Mouse (Mus musculus) layer of hippocampus, adult 8-10 months (tissue): ENCODE data around the gene Pola2. TPM values are rescaled to one million over a fixed set of nuclear protein-coding genes. Genes with fewer than 3 reads are reported as not detected.
A peak's percentile ranks its signal among the peaks of the same experiment; 100 is the strongest.

Experiments used
- DNase-seq, 2 experiments: peaks; one replicate each; pipeline ENCODE4 v3.0.0; 2022; ENCODE audit warnings: low spot score in 2 of 2
- total RNA-seq, 4 experiments: library from RNA; stranded (reverse); gene quantifications; 2 replicates each; pipeline ENCODE4 v1.2.4; 2022

Pola2 gene
- total RNA-seq, 4 experiments from 2014 or later, result 4.4 to 8.2 (median 7.1) TPM

DNA sequence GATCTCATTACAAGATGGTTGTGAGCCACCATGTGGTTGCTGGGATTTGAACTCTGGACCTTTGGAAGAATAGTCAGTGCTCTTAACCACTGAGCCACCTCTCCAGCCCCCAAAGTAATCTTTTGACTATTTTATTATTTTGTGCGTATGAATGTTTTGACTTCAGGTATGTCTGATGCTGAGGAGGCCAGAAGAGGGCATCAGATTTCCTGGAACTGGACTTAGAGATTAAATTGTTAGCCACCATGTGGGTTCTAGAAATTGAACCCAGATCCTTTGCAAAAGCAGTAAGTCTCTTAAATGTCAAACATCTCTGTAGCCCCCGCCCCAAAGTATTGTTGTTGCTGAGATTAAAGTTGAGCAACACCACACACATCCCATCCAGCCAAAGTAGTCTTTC lies 1.9 kb upstream of the Pola2 start:
- no peak for DNase-seq

DNA sequence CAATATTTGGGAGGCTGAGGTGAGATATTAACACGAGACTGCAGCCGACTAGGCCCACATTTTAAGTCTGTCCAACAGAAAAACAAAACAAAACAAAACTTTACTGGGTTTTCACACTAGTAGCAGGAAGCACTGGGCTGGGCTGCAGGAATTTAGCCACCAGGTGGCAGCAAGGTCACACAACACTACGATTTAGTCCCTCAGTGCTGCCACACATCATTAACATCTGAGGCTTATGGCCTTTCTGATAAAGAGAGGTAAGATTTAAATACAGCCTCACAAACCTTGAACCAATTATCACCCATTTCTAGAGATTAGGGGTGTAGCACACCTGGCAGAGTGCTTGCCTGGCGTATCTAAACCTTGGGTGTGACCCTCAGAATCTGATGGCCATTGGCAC lies 1.3 kb upstream of the Pola2 start:
- peak; percentile 34 to 69 for DNase-seq

DNA sequence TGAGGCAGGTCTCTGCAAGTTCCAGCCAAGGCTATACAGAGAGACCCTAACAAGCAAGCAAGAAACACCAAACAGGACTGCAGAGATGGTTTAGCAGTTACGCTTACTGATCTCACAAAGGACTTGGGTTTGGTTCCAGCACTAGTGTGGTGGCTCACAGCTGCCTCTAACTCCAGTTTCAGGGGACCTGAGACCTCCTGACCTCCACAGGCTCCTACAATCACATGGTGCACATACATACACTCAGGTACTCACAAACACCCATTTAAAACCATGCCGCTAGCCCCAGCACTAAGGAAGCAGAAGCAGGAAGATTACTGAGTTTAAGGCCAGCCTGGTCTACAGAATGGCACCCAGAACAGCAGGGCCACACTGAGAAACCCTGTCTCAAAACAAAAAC lies 802 bp upstream of the Pola2 start:
- no peak for DNase-seq

DNA sequence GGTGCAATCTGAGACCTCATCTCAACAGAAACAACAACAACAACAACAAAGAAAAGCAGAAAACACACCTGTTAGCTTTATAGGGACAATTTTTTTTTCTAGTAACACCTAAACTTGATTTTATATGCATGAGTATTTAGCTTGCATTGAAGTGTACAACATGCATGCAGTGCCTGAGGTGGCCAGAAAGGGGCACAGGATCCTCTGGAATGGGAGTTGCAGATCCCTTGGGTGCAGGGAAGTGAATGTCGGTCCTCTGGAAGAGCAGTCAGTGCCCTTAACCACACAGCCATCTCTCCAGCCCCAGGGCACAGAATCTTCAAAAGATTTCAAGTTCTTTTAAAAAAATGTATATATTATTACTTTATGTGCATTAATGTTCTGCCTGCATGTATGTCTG lies 1.4 kb downstream of the Pola2 start:
- DNase-seq, result no peak

DNA sequence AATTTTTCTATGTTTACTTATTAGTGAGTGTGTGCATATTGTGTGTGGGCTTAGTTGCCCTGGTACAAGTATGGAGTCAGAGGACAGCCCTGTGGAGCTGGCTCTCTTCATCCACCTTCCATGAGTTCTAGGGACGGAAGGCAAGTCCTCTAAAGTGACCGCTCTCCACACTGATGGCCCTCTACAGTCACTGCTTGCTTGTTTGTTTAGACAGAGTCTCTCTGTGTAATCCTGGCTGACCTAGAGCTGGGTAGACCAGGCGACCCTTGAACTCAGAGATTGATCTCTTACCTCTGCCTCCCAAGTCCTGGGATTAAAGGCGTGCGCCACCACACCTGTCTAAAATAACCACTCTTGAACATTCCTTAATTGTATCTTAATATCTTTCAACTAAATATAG lies 6.6 kb downstream of the Pola2 start:
- no peak for DNase-seq

DNA sequence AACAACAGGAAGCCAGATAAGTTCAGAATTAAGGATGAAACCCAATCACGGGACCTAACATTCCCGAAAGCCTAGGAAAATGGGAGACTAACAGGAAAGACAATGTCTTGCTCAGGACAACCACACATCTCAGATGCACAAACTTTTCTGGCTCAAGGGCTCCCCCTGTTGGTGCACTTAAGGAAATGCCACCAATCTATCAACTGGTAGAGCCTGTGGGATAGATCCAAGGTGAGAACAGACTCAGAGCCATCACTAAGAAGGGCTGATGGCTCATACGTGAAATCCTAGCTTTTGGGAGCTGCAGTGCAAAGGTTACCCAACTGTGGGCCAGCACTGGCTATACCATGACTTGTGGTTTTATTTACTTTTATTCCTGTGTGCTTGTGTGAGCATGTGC lies 7.3 kb downstream of the Pola2 start:
- peak; percentile 39 to 75 for DNase-seq

DNA sequence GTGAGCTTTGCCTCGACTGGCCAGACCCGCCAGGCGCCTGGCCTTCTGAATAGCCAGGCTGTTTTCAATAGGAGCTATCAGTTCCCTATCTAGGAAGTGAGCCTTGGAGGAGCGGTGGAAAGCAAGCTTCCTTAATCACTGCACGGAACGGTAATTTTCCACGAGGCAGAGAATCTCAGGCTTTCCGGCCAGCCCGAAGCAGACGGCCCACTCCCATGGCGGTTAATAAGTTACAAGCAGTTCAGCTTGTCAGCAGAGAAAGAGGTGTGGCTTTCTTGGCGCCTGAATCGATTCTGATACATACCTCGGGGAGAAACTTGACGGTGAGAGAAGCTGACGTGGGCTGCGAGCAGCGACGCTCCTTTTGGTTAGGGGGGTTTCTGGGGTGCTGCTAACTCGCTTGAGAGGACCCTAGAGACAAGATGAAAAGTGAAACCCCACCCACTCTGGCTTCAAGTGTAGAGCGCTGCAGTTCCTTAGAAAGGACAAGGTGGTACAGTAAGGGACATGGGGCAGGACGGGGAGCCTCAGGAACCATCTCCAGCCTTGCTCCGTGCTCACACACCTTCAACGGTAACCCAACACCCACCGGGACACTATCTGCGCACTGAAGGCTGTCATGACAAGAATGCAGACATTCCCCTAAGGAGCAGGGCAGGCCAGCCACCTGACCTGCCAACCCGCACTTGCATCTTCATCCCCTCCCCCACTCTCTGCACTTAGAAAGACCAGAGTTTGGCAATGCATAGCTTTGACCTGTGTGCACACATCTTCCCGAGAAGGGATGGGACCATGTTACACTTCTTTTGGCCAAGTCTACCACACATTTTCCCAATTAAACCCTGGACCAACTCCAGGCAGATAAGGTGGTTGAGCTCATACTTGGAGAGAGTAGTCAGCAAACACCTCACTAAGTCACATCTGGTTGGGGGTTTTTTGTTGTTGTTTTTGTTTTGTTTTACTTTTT lies 8.0 kb downstream of the Pola2 start:
- no peak for DNase-seq

DNA sequence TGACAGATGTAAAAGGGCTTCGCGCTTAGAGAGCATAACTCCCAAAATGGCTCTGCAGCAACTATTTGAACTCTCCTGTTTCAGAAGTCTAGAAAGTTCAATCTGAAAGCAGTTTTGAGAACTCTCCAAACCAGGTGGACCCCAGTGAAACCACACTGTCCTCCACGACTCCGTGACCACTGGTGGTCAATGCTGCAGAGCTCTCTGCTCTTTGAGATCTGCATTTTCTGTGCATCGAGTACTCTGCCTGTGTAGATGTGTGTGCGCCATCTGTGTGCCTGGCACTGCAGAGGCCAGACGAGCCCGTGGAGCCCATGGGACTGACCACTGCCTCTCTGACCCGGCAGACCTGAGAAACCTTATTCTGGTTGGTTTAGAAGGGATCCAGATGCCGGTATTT lies 9.1 kb downstream of the Pola2 start:
- no peak for DNase-seq

DNA sequence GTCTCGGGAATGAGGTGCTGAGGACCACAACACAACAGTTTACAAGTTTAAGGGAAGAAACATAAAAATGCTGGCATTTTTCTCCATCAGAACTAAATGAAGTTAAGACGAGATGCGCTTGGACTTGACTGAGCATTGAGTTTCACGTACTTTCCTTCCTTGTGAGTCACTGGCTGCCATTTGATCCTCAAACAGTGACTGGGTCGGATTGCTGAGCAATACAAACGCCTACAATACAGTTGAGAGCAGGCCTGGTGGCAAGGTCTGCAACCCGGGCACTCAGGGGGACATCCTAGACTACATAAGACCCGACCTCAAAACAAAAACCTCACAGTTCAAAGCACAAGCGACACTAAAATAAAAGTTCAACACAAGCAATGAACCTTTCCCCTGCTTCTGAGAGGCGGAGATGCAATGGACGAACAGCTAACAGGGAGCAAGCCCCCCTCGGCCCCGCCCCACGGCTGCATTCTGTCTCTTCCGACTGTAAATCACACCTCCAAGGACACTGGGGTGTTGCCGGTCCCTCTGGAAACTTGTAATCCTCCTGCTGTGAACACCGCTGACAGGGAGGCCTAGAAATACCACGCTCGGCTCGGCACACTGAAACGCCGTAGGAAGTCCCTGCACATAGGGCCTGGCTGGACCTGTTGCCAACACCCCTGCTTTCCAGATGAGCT lies 9.8 kb downstream of the Pola2 start:
- DNase-seq, result no peak

DNA sequence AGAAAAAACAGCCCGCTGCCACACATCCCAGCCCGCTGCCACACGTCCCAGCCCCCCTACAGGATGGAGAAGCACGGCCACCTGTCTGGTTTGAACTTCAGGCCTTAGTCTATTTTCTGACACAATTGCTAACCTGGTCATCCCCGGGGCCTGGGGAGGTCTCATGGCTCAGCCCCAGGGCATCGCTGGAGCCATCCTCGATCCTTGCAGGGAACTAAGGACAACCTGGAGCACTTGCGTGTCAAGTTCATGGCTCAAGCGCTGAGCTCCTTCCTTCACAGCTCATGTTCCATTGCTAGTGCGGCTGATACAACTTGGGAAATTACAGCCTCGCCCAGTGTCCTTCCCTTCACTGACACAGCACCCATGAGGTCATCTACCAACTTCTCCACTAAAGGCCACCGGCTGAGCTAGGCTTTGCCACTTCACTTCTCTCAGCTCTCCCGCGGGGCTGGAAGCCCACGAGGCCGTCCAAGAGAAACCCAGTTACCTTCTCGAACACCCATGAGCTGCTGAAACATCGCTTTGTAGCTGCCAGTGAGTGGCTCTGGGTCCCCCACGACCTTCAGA lies 10.7 kb downstream of the Pola2 start:
- no peak for DNase-seq

DNA sequence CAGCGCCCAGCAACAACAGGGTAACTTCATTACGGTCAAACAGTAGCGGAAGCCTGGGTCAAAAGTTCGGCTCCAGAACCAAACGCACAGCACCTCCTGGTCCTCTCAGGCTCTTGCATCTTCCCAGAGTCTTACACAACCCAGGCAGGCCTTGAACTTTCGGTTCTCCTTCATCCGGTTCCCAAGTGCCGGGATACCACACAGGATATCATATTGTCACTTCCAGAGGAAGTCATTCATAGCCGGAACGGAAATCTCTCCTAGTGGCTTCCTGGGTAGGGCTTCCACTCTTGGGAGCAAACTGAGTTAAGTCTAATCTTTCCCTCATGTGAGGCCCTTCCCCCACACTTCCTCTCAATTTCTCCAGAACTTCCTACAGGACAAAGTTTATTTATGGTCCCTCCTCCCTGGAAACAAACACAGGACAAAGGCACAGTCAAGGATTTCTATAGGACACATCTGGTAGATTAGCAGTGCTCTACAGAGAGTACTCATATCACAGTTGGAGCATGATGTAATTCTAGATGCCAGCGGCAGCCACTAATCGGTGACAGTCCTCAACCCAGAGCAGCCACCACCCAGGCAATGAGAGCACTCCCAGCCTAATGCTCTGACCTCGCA lies 11.8 kb downstream of the Pola2 start:
- no peak for DNase-seq

DNA sequence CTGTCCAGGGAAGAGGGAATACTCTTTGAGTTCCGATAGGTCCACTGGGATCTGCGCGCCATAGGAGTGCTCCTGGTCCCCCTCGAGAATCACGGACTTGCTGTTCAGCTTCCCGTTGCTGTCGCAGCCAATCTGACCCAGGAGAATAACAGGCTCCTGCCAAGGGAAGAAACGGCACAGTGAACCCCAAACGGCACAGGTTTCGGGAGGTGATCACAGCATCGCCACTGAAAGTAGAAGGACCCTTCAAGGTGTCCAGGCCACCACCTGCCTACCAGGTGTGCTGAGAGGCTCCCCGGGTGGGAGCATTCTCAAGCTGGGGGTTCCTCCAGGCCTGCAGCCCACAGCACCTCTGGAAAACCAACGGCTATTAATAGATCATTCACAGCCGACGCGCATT lies 12.4 kb downstream of the Pola2 start:
- no peak for DNase-seq

DNA sequence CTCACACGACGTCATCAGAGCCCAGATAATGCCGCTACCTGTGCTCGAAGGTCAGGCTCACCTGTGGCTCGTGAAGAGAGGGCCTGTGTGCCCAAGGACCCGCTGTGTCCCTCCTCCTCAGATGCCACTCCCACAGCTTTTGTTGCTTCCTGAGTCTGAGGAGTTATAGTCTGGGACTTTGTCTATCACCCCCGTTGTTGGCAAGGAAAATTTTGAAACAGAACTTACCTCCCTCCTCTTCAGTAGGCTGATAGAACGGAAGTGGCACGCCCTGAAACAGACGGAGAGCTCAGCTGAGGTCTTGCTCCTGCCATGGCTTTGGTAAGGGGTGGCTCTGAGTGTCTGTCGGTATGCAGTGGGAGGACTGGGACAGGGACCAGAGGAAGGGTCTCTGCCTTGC lies 13.8 kb downstream of the Pola2 start:
- DNase-seq, result no peak

DNA sequence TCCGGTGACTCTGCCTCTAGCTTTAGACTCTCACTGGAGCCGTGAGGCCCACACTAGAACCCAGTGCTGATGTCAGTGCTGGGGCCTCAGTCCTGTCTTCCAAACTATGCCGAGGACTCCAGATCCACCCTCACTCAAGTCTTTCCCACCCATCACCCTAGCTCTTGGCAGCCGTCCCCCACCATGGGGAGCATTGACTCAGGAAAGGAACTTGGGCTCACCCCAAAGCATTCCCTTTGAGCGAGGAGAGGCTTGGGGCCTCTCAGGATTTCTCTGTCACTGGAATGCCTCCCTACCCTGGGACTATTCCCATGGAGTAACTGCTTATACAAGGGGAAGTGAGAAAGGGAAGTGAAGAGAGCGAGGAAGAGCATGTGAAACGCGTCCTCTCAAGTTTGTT lies 18.1 kb downstream of the Pola2 start:
- DNase-seq, result no peak

DNA sequence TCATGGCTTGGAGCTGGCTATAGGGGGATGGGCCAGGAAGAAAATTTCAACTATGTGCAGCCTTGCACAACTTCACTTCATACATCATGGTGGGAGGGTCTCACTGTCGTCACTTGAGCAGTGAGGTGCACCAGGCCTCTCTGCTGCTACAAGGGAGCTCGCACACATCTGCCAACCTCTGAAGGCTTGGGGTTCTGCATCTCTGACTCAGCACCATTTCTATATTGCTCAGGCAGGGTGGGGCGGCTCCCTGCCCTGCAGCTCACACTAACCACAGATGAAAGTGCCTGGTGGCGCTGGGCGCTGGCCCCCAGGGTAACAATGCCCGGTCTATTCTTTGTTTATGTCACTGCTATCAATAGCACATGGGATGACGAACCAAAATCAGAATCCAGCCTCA lies 19.0 kb downstream of the Pola2 start:
- peak; percentile 51 to 64 for DNase-seq

DNA sequence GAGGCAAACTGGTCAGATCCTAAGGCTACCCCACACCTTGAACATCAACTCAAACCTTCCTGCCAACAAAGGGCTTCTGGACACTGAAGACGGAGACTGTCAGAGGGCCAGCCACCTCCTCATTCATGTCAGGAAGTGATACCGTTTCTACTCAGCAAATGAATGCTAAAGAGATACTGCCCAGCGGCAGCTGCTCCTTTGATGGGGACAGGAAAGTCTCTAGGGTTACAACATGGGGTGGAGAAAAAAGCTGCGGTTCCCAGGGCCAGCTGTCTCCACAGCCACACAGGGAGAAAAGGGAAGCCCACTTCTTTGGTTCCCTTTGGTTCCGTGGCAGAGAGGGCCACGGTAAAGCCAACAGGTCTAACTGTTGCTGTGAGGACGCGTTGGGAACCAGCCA lies 19.9 kb downstream of the Pola2 start:
- no peak for DNase-seq

DNA sequence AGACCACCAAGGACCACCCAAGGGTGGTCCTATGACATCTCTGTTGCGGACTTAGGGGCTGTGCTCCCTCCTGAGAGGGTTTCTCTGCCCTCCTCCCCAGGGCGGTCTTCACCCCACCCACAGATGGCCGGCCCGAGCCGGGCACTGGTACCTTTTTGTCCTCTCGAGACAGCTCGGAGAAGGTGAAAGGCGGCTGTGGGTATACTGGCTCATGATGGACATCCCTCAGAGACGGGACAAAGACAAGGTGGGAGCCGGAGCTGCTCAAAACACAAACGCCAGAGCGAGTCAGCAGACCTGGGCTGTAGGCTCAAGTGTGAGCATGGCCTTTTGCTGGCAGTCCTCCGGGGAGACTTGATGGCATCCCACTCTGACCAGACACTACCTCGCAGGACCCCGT lies 20.6 kb downstream of the Pola2 start:
- DNase-seq, result no peak

DNA sequence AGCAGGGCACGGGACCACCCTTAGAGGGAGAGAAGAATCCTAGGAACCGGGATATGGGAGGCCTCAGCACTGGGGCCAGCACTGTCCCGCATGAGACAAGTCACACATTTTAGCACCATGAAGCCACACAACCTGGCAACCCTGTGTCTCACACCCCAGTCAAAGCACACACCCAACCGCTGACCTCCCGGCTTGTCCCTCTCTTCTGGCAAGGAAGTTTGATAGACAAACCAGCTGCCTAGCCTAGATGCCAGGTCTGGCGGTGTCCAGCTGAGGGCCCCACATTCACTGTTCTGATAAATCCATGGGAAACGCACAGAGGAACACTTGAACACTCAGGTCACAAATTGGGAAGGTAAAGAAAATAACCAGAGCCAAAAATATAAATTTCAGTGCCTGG lies 21.4 kb downstream of the Pola2 start:
- DNase-seq, result no peak

DNA sequence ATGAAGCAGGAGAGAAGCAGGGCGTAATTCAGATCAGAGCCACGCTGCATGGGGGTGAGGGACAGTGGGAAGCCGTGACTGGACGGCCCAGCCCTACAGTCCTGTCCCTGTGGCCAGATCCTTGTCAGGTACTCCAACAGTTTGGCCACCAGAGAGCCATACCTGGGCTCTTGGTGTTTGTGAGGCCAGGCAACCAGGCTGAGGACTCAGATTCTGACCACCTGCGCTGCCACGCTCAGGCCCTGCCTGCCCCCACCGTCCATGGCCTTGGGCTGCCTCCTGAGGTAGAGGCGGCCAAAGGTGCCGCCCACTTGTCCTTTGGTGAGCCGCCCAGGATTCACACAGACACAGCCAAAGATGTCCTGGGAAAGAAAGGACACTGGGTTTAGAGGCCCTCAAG lies 23.3 kb downstream of the Pola2 start:
- DNase-seq, result no peak

DNA sequence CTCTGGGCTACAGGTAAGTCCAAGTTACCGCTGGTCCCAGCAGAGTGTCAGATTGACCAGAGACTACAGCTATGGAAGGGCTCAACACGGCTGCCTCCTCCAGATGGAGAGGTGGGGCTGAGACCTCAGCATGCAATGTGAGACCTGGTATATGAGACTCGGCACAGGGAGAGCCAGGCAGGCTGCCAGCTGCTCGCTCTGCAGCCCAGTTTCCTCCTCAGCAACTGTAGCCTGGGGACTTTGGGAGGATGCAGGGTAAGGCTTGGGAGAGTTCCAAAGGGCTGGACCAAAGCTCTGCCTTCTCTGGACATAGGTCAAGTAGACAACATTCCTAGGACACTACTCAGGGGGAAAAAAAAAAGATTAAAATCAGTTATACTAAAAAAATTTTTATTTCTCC lies 23.8 kb downstream of the Pola2 start:
- DNase-seq, result peak in 1 of 2 experiments; percentile 19

DNA sequence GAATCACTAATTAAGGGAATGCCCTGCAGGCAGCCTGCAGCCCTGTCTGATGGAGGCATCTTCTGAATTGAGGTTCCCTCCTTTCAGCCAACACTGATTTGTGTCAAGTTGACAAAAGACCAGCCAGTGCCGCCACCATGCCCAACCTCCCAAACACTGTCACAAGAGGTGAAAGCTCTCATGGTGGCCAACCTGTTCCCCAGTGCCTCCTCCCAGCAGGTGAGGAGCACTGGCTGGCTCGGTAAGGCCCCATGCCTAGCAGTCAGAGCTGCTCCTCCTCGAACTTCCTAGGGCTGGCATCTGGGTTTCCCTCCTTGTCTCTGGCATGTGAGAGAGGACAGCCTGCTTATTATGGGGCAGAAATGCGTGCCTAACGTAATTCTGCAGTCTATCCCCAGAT lies 24.3 kb downstream of the Pola2 start:
- no peak for DNase-seq

DNA sequence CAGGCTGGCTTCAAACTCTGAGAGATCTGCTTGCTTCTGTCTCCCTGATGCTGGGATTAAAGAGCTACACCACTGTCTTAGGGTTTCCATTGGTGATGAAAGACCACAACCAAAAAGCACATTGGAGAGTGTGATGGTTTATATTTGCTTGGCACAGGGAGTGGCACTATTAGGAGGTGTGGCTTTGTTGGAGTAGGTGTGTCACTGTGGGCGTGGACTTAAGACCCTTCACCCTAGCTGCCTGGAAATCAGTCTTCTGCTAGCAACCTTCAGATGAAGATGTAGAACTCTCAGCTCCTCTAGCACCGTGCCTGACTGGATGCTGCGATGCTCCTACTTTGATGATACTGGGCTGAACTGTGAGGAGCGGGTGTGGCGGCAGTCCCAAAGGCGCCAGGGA lies 25.5 kb downstream of the Pola2 start:
- DNase-seq, result no peak
